Mouse (Mus musculus): ENCODE data around the gene Nudcd3. TPM values are rescaled to one million over a fixed set of nuclear protein-coding genes. Genes with fewer than 3 reads are reported as not detected.

Gene Nudcd3
- polyA plus RNA-seq, 1 experiment, result 67.1 TPM

DNA sequence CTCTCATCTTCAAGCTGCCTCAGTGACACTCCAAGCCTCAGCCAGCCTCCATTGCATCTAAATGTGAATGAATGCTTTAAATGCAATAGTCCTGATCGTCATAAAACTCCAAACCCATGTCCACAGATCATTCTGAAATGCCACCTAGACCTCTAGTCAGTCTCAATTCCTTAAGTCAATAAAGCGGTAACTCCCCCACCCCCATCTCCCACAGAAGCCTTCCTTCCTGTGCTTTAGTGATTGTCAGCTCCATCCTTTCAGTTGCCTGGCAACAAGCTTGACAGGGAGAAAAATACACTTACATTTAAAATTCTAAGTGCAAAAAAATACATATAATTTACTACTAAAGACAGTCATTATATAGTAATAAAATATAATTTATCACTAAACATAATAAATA, 17.0 kb downstream of the Nudcd3 start:
- no peaks in the 10 kb centered on the region for H3K27me3 ChIP-seq (ENCODE audit: control insufficient read depth, insufficient read depth, insufficient read length)
- no peak for TF ChIP-seq MYOD1 (IDR thresholded peaks at IDR 0.05; ENCODE audit: control insufficient read depth in 1 of 3, insufficient read length in 2 of 3, low read depth in 2 of 3)
- no peak for TF ChIP-seq CEBPB (IDR thresholded peaks at IDR 0.05; ENCODE audit: insufficient read depth, poor library complexity, severe bottlenecking)
- no peak for TF ChIP-seq TCF3 (IDR thresholded peaks at IDR 0.05; ENCODE audit: insufficient read length, low read depth)
- TF ChIP-seq MAX (IDR thresholded peaks at IDR 0.05; ENCODE audit: low read depth), result no peak
- TF ChIP-seq SRF (IDR thresholded peaks at IDR 0.05; ENCODE audit: control insufficient read depth, insufficient read length, low read depth), result no peak
- TF ChIP-seq TCF12 (IDR thresholded peaks at IDR 0.05; ENCODE audit: insufficient read depth, poor library complexity, severe bottlenecking), result no peak
- no peak for TF ChIP-seq MYOG (IDR thresholded peaks at IDR 0.05; ENCODE audit: control insufficient read depth in 1 of 3, insufficient read depth in 1 of 3, insufficient read length in 2 of 3, low read depth in 2 of 3)
- TF ChIP-seq POLR2A (IDR thresholded peaks at IDR 0.05; ENCODE audit: insufficient read length, low read depth), result no peak
- no peak for TF ChIP-seq E2F4 (IDR thresholded peaks at IDR 0.05; ENCODE audit: insufficient read depth)
- TF ChIP-seq POLR2AphosphoS2 (IDR thresholded peaks at IDR 0.05; ENCODE audit: insufficient read length, low read depth), result no peak
- TF ChIP-seq REST (IDR thresholded peaks at IDR 0.05; ENCODE audit: insufficient read depth, insufficient read length), result no peak
- TF ChIP-seq USF1 (IDR thresholded peaks at IDR 0.05; ENCODE audit: low read depth), result no peak

DNA sequence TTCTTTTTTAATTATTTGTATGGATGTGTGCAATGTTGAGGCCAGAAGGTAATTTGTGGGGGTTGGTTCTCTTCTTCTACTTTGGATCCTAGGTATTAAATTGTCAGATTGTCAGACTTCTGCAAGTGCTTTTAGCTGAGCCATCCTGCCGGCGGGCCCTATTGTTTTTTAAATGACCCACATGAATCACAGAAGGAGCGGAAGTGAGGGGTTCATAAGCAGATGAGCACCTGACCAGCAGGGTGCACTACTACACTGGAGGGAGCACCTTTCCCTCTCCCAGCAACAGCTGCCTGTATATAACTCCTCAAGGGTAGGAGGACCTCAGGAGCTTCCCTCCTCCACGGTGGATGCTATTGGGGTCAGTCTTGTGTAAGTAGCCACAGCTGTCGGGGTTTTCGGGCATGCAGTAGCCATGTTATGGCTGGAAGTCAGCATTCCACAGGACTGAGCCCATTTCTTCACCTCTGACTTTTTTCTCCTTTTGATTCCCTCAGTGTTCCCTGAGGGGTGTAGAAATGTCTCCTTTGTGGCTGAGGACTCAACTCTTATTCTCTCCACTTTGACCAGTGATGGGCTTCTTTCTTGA, 19.3 kb downstream of the Nudcd3 start:
- H3K4me2 ChIP-seq (ENCODE audit: low read depth), result no peak overlapping the region
- TF ChIP-seq MYOD1 (IDR thresholded peaks at IDR 0.05; ENCODE audit: control insufficient read depth in 1 of 3, insufficient read length in 2 of 3, low read depth in 2 of 3) (peak in 2 of 3 experiments; percentile 42 to 50), POLR2AphosphoS2 (IDR thresholded peaks at IDR 0.05; ENCODE audit: insufficient read length, low read depth) (no peak), MYOG (IDR thresholded peaks at IDR 0.05; ENCODE audit: control insufficient read depth in 1 of 3, insufficient read depth in 1 of 3, insufficient read length in 2 of 3, low read depth in 2 of 3) (peak in 1 of 3 experiments; percentile 38)
- H3K79me2 ChIP-seq (ENCODE audit: control insufficient read depth, insufficient read depth), result peaks cover 97% of the 10 kb centered on the region
- no peaks in the 10 kb centered on the region for H3K27me3 ChIP-seq (ENCODE audit: control insufficient read depth, insufficient read depth, insufficient read length)
- no peak overlapping the region for H3K4me3 ChIP-seq
- H3K36me3 ChIP-seq (ENCODE audit: control insufficient read depth, insufficient read depth), result no peaks in the 10 kb centered on the region
- H3ac ChIP-seq (ENCODE audit: control insufficient read depth, insufficient read length), result no peak overlapping the region

More for the DNA sequence above, 17.0 kb downstream of the Nudcd3 start:
- H3ac ChIP-seq (ENCODE audit: control insufficient read depth, insufficient read length), result no peak overlapping the region
- no peak overlapping the region for H3K4me3 ChIP-seq
- peaks cover 98% of the 10 kb centered on the region for H3K79me2 ChIP-seq (ENCODE audit: control insufficient read depth, insufficient read depth)
- no peak overlapping the region for H3K4me2 ChIP-seq (ENCODE audit: low read depth)
- H3K36me3 ChIP-seq (ENCODE audit: control insufficient read depth, insufficient read depth), result no peaks in the 10 kb centered on the region

DNA sequence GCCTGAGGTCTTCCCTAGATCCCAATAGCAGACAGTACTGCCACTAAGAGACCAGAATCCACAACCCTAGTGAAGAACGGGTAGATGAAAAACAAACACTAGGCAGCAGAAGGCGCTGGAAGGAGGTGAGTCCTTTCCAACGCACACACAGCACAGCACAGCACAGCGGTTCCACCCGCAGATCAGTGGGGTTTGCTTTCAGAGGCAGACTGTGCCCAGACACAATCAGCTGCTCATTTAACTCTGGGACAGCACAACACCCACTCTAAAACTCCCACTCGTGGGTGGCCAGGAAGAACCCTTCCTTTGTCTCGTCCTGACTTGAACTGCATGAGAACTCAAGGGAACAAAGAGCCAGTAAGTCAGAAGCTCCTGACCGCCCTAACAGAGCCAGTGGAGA, 21.0 kb downstream of the Nudcd3 start:
- TF ChIP-seq POLR2A (IDR thresholded peaks at IDR 0.05; ENCODE audit: insufficient read length, low read depth), result no peak
- no peak for TF ChIP-seq TCF3 (IDR thresholded peaks at IDR 0.05; ENCODE audit: insufficient read length, low read depth)
- TF ChIP-seq MYOG (IDR thresholded peaks at IDR 0.05; ENCODE audit: control insufficient read depth in 1 of 3, insufficient read depth in 1 of 3, insufficient read length in 2 of 3, low read depth in 2 of 3), result no peak
- no peak for TF ChIP-seq USF1 (IDR thresholded peaks at IDR 0.05; ENCODE audit: low read depth)
- no peak for TF ChIP-seq REST (IDR thresholded peaks at IDR 0.05; ENCODE audit: insufficient read depth, insufficient read length)
- no peak for TF ChIP-seq CEBPB (IDR thresholded peaks at IDR 0.05; ENCODE audit: insufficient read depth, poor library complexity, severe bottlenecking)
- TF ChIP-seq E2F4 (IDR thresholded peaks at IDR 0.05; ENCODE audit: insufficient read depth), result no peak
- TF ChIP-seq MAX (IDR thresholded peaks at IDR 0.05; ENCODE audit: low read depth), result no peak
- TF ChIP-seq MYOD1 (IDR thresholded peaks at IDR 0.05; ENCODE audit: control insufficient read depth in 1 of 3, insufficient read length in 2 of 3, low read depth in 2 of 3), result no peak
- TF ChIP-seq SRF (IDR thresholded peaks at IDR 0.05; ENCODE audit: control insufficient read depth, insufficient read length, low read depth), result no peak
- TF ChIP-seq TCF12 (IDR thresholded peaks at IDR 0.05; ENCODE audit: insufficient read depth, poor library complexity, severe bottlenecking), result no peak
- no peak for TF ChIP-seq POLR2AphosphoS2 (IDR thresholded peaks at IDR 0.05; ENCODE audit: insufficient read length, low read depth)
- Histone ChIP-seq H3K27me3 (ENCODE audit: control insufficient read depth, insufficient read depth, insufficient read length) (no peaks in the 10 kb centered on the region), H3ac (ENCODE audit: control insufficient read depth, insufficient read length) (no peak overlapping the region), H3K4me3 (no peak overlapping the region), H3K4me2 (ENCODE audit: low read depth) (no peak overlapping the region), H3K36me3 (ENCODE audit: control insufficient read depth, insufficient read depth) (no peaks in the 10 kb centered on the region), H3K79me2 (ENCODE audit: control insufficient read depth, insufficient read depth) (peaks cover 90% of the 10 kb centered on the region)

DNA sequence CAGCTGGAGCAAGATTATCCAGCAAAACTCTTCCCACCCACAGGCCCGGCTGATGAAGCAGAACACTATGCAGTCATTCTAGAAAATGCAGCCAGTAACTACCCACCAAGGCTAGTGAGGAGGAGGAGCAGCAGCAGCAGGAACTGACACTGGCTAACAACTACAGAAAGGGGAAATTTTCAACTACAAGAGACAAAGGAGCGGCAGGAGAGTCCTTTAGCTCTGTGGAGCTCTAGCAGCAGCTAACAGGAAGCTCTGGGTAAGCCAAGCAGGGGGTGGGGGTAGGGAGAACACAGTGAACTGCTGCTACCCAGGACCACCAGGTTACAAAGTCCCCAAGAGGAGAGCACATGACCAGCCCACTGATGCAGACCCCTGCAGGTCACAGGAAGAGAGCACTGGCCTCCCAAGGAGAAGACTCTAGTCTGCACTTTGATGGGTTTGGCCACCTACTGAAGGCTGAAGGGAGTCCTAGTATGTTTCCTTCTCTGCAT, 21.5 kb downstream of the Nudcd3 start:
- Histone ChIP-seq H3K4me2 (ENCODE audit: low read depth) (no peak overlapping the region), H3ac (ENCODE audit: control insufficient read depth, insufficient read length) (no peak overlapping the region), H3K36me3 (ENCODE audit: control insufficient read depth, insufficient read depth) (no peaks in the 10 kb centered on the region), H3K79me2 (ENCODE audit: control insufficient read depth, insufficient read depth) (peaks cover 90% of the 10 kb centered on the region), H3K27me3 (ENCODE audit: control insufficient read depth, insufficient read depth, insufficient read length) (no peaks in the 10 kb centered on the region), H3K4me3 (no peak overlapping the region)
- no peak for TF ChIP-seq CEBPB (IDR thresholded peaks at IDR 0.05; ENCODE audit: insufficient read depth, poor library complexity, severe bottlenecking)
- no peak for TF ChIP-seq TCF3 (IDR thresholded peaks at IDR 0.05; ENCODE audit: insufficient read length, low read depth)
- TF ChIP-seq REST (IDR thresholded peaks at IDR 0.05; ENCODE audit: insufficient read depth, insufficient read length), result no peak
- TF ChIP-seq MYOD1 (IDR thresholded peaks at IDR 0.05; ENCODE audit: control insufficient read depth in 1 of 3, insufficient read length in 2 of 3, low read depth in 2 of 3), result no peak
- TF ChIP-seq POLR2AphosphoS2 (IDR thresholded peaks at IDR 0.05; ENCODE audit: insufficient read length, low read depth), result no peak
- no peak for TF ChIP-seq USF1 (IDR thresholded peaks at IDR 0.05; ENCODE audit: low read depth)
- TF ChIP-seq E2F4 (IDR thresholded peaks at IDR 0.05; ENCODE audit: insufficient read depth), result no peak
- no peak for TF ChIP-seq TCF12 (IDR thresholded peaks at IDR 0.05; ENCODE audit: insufficient read depth, poor library complexity, severe bottlenecking)
- no peak for TF ChIP-seq MYOG (IDR thresholded peaks at IDR 0.05; ENCODE audit: control insufficient read depth in 1 of 3, insufficient read depth in 1 of 3, insufficient read length in 2 of 3, low read depth in 2 of 3)
- no peak for TF ChIP-seq MAX (IDR thresholded peaks at IDR 0.05; ENCODE audit: low read depth)
- no peak for TF ChIP-seq POLR2A (IDR thresholded peaks at IDR 0.05; ENCODE audit: insufficient read length, low read depth)
- TF ChIP-seq SRF (IDR thresholded peaks at IDR 0.05; ENCODE audit: control insufficient read depth, insufficient read length, low read depth), result no peak

All from myocyte (in vitro differentiated cells).